ENCODE assay signal across 16 mouse cellular contexts in genomic region chr3:86004751-86005150, GRCm38 (mm10). TPM values are rescaled to one million over a fixed set of nuclear protein-coding genes. Genes with fewer than 3 reads are reported as not detected.
"Had no signal": no experiment of that assay in that cellular context is flagged by ENCODE, and none has a peak within 500 bp of the region (broad histone marks: within the 10 kb centered on the region; RNA-seq: fewer than 3 reads in every experiment).

No protein-coding gene starts in this region.

- H3K36me3 ChIP-seq: neural tube, embryonic 13.5 days had no signal

- H3K27ac ChIP-seq: neural tube, embryonic 13.5 days; neural tube, embryonic 15.5 days; stomach, embryonic 15.5 days; stomach, postnatal 0 days had no signal

- H3K9ac ChIP-seq: neural tube, embryonic 13.5 days; neural tube, embryonic 15.5 days; stomach, embryonic 15.5 days had no signal

- H3K4me3 ChIP-seq: neural tube, embryonic 13.5 days; neural tube, embryonic 15.5 days; stomach, embryonic 15.5 days had no signal

- DNase-seq: retina, postnatal 1 day; right cerebral cortex, adult 18-20 months; right cerebral cortex, postnatal 25 days; right cerebral cortex, postnatal 4 days; spleen, adult 18-20 months; thymus, adult 18-20 months; thymus, adult 2 months; thymus, postnatal 14 days; thymus, postnatal 25 days; thymus, postnatal 36 days; thymus, postnatal 4 days had no signal

- H3K9me3 ChIP-seq: neural tube, embryonic 13.5 days; neural tube, embryonic 15.5 days; stomach, embryonic 15.5 days had no signal

- H3K4me1 ChIP-seq: neural tube, embryonic 13.5 days; neural tube, embryonic 15.5 days; stomach, embryonic 15.5 days had no signal

RNA-seq across cellular contexts. Expression of gene Prss48, which starts 2.5 kb away (rescaled TPM):
- total RNA-seq: neutrophil, adult 5-6 weeks had no signal
